Mouse (Mus musculus): ENCODE results near the gene Hcfc1.
A peak's percentile ranks its signal among the peaks of the same experiment; 100 is the strongest.

The Hcfc1 gene

GRCm38 (mm10) chrX:73941860-73942259, 24.3 kb downstream of the Hcfc1 start:
- DNase-seq (ENCODE audit: low spot score) = no peak

GRCm38 (mm10) chrX:73931871-73932270, 34.3 kb downstream of the Hcfc1 start:
- no peak for DNase-seq (ENCODE audit: low spot score)

GRCm38 (mm10) chrX:73930402-73931062, 35.6 kb downstream of the Hcfc1 start, which contains the start of gene Renbp:
Renbp (minus strand) TSS chrX:73930850.
- DNase-seq (ENCODE audit: low spot score) = peak; percentile 70

- DNase-seq (ENCODE audit: low spot score) = no peak
Measured at GRCm38 (mm10) chrX:73922550-73922882, 43.6 kb downstream of the Hcfc1 start.

GRCm38 (mm10) chrX:73921823-73922549, 44.2 kb downstream of the Hcfc1 start, which contains the start of the genes Arhgap4 and Naa10:
Arhgap4 (minus strand) TSS chrX:73921870.
Naa10 (minus strand) TSS chrX:73921944.
- DNase-seq (ENCODE audit: low spot score) = peak; percentile 83

- DNase-seq (ENCODE audit: low spot score) = no peak
Measured at GRCm38 (mm10) chrX:73921285-73921822, 44.8 kb downstream of the Hcfc1 start.

GRCm38 (mm10) chrX:73918631-73919030, 47.5 kb downstream of the Hcfc1 start:
- DNase-seq (ENCODE audit: low spot score) = no peak

GRCm38 (mm10) chrX:73916945-73917344, 49.2 kb downstream of the Hcfc1 start:
- DNase-seq (ENCODE audit: low spot score) = no peak

- peak; percentile 80 for DNase-seq (ENCODE audit: low spot score)
Measured at GRCm38 (mm10) chrX:73914827-73915703, 51.1 kb downstream of the Hcfc1 start.

- DNase-seq (ENCODE audit: low spot score) = no peak
Measured at GRCm38 (mm10) chrX:73911588-73911987, 54.6 kb downstream of the Hcfc1 start.

GRCm38 (mm10) chrX:73911156-73911555, 55.0 kb downstream of the Hcfc1 start:
- DNase-seq (ENCODE audit: low spot score) = peak; percentile 34

GRCm38 (mm10) chrX:73910451-73910850, 55.7 kb downstream of the Hcfc1 start:
- no peak for DNase-seq (ENCODE audit: low spot score)

- no peak for DNase-seq (ENCODE audit: low spot score)
Measured at GRCm38 (mm10) chrX:73910049-73910448, 56.1 kb downstream of the Hcfc1 start.

GRCm38 (mm10) chrX:73897959-73898358, 68.2 kb downstream of the Hcfc1 start:
- DNase-seq (ENCODE audit: low spot score) = no peak

- DNase-seq (ENCODE audit: low spot score) = peak; percentile 41
Measured at GRCm38 (mm10) chrX:73895719-73896118, 70.4 kb downstream of the Hcfc1 start, which contains the start of gene L1cam. L1cam (minus strand) TSS chrX:73896105.

GRCm38 (mm10) chrX:73892833-73893232, 73.3 kb downstream of the Hcfc1 start:
- DNase-seq (ENCODE audit: low spot score) = no peak

All from ovary, postnatal 36 days (tissue).